Mouse (Mus musculus): ENCODE results near the gene A2m. TPM values are rescaled to one million over a fixed set of nuclear protein-coding genes. Genes with fewer than 3 reads are reported as not detected.

The A2m gene
- not detected for polyA plus RNA-seq (2015; fragmentation: Illumina TruSeq; extraction: RNeasy Lipid Tissue Mini Kit (QIAGEN cat#74804); ENCODE audit: insufficient read depth, low read depth, low replicate concordance)

GRCm38 (mm10) chr6:121635076-121635475 is at the start of gene A2m:
TSS of gene A2m (plus strand) at chr6:121635376.

Other genes starting within 250 kb of the A2m start
- gene Iqsec3, start 161.7 kb upstream of the A2m start, polyA plus RNA-seq (2015; fragmentation: Illumina TruSeq; extraction: RNeasy Lipid Tissue Mini Kit (QIAGEN cat#74804); ENCODE audit: insufficient read depth, low read depth, low replicate concordance), result 0.13 TPM
- gene Gm7298, start 97.6 kb downstream of the A2m start, polyA plus RNA-seq (2015; fragmentation: Illumina TruSeq; extraction: RNeasy Lipid Tissue Mini Kit (QIAGEN cat#74804); ENCODE audit: insufficient read depth, low read depth, low replicate concordance), result not detected
- not detected for gene Mug1, start 203.2 kb downstream of the A2m start, polyA plus RNA-seq (2015; fragmentation: Illumina TruSeq; extraction: RNeasy Lipid Tissue Mini Kit (QIAGEN cat#74804); ENCODE audit: insufficient read depth, low read depth, low replicate concordance)

Measured in pancreas, adult 10 weeks (tissue).